Mouse (Mus musculus): ENCODE measurements at regions not wholly inside any gene's neighbourhood (a gene's known extent, or its start where the extent isn't known, plus 50 kb on each side); places are given as distances from the start of the nearest gene placed in this dataset.
A peak's percentile ranks its signal among the peaks of the same experiment; 100 is the strongest.

DNA sequence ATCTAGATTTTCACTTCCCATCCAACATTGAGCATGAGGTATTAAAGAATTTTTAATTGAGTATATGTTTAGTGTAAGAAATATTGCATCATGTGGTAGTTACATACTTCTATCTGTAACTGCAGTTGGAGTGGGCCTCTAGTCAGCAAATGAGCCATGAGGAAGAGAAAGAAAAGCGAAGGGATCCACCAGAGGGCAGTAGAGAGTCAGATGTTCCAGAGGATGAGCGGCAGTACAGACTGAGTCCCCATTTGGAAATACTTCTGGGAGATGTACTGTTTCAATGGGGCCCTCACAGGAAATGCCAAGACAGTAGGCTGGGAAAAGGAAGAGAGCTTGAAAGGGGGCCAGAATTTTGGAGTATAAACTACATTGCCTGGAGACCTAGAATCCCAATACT is 221.2 kb downstream of the Myh15 start:
- DNase-seq (ENCODE audit: low read depth, low spot score) (peak; percentile 9), ATAC-seq (peak; percentile 80)
- ChIA-PET CTCF (interaction anchor here (0.7 to 2.3 kb wide), 11 partner anchors 8 to 366 kb away, joined by 3 to 11 read pairs (median 4); no protein-coding TSS in a partner anchor), POLR2A (no interaction called here)
- no peaks in the 10 kb centered on the region for H3K27me3 ChIP-seq
- peak; percentile 79 for TF ChIP-seq CTCF (IDR thresholded peaks at IDR 0.05)
- in situ Hi-C loops (cut with MboI; ENCODE audit: low pct_unique_long_range_greater_than_20kb) = loop anchor here (5.0 to 25.0 kb wide), 3 partner anchors 44 to 1459 kb away; no protein-coding TSS in a partner anchor

DNA sequence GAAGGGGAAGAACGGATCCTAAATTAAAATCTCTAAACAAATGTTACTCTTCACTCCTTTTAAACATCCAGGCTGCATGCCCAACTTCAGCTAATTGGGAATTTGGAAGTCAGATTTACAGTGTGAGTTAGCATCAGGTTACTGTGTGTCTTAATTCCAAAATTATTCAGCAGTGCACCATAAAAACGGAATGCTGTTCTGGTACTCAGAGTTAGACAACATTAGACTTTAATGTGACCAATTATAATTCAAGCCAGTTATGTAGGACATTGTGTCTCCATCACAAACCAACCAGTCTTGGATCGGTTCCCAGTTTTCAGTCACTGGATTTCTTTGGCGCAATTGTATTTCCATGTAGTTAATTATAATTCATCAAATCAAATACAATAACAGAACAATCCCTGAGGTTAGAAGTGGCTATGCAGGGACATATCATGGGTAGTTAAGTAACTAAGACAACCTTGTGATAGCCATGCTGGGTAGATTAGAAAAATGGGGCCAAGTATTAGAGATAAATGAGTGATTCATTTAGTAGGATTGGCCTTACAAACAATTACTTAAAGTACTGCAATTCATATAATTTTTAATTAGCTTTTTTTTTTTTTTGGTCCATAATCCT is 230.9 kb downstream of the Myh15 start:
- in situ Hi-C loops (cut with MboI; ENCODE audit: low pct_unique_long_range_greater_than_20kb) = loop anchor here (25.0 kb wide), 2 partner anchors 1024 to 1449 kb away; no protein-coding TSS in a partner anchor
- ChIA-PET POLR2A (interaction anchor here (0.6 kb wide), 2 partner anchors 136 to 277 kb away, joined by 3 to 4 read pairs; no protein-coding TSS in a partner anchor), CTCF (interaction anchor here (0.7 to 1.9 kb wide), 3 partner anchors 10 to 652 kb away, joined by 3 to 11 read pairs (median 6); no protein-coding TSS in a partner anchor)
- ATAC-seq (no peak), DNase-seq (ENCODE audit: low read depth, low spot score) (peak; percentile 49)
- H3K27me3 ChIP-seq = no peaks in the 10 kb centered on the region
- TF ChIP-seq CTCF (IDR thresholded peaks at IDR 0.05) = no peak

DNA sequence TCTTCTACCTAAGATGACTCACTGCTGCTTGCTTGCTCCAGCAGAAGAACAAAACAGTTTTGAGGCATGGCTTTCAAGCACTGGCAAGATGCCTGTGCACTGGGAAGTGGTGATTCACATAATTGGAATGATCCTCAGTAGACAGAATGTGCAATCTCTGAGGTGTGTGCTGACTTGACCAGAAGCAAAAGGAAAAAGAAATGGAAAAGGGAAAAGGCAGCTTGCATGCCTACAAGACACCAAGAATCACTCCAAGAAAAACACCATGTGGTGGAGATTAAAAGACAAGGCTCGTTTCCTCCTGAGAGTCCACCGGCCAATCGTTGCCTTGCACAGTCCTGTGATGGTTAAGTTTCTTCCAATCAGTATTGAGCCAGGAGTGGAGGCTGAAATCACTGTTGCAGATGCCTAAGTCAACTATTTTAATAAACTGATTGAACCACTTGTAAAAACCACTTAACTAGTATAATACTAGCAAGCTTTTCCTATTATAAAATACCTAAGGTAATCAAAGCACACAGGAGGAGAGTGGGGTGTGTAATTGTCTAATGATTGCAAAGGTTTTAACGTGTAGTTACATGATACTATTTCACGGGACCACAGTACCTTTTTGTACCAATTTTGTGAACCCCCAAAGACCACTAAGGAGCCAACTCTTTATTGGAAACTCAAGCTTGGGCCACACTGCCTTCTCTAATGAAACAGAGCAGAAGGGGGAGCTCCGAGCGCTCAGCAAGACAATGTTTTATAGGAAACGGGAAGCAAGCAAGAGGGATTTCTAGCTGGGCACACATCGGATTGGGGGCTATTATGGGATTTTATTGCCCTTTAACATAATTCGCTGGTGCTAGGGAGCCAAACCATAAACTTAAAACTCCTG is 232.2 kb downstream of the Myh15 start:
- no peak for TF ChIP-seq CTCF (IDR thresholded peaks at IDR 0.05)
- POLR2A ChIA-PET = no interaction called here
- peak; percentile 98 for ATAC-seq
- DNase-seq (ENCODE audit: low read depth, low spot score) = peak; percentile 94
- in situ Hi-C loops (cut with MboI; ENCODE audit: low pct_unique_long_range_greater_than_20kb) = loop anchor here (25.0 kb wide), 2 partner anchors 1023 to 1448 kb away; no protein-coding TSS in a partner anchor
- CTCF ChIA-PET = interaction anchor here (0.7 to 1.9 kb wide), 2 partner anchors 34 to 653 kb away, joined by 3 to 6 read pairs; no protein-coding TSS in a partner anchor
- no peaks in the 10 kb centered on the region for H3K27me3 ChIP-seq

DNA sequence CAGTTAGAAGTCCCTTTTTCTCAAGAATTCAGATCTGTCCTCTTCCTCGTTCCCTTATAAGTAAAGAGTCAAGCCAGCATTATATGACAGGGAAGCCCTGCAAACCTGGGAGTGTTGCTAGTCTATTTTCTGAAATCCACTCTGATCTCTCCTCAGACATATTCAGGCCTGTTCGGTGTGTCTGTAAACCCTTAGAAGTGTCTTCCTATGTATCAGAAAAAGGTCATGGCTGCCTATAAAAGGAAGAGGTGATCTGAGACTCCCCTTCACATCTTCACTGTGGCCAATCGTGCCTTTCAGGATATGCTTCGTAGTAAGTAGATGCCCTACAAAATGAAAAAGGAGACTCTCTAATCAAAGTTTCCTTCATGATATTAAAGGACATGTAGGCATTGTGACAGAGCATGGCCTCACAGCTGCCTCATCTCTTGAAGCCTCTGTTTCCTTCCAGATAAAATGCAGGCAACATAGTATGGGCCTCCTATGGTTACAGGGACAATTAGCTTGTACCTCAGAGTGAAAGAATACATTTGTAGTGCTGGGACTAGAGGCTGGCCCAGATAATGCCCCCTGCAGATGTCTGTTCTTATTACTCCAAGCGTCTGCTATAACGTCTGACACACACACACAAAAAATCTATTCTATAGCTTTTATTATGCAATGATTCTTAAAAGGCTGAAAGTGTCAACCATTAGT is 246.5 kb downstream of the Myh15 start:
- no peak for TF ChIP-seq CTCF (IDR thresholded peaks at IDR 0.05)
- ChIA-PET POLR2A (interaction anchor here (0.7 kb wide), 1 partner anchor 159 kb away, joined by 4 read pairs; no protein-coding TSS in a partner anchor), CTCF (interaction anchor here (1.4 kb wide), 2 partner anchors 35 to 140 kb away, joined by 3 read pairs; no protein-coding TSS in a partner anchor)
- ATAC-seq (no peak), DNase-seq (ENCODE audit: low read depth, low spot score) (no peak)
- in situ Hi-C loops (cut with MboI; ENCODE audit: low pct_unique_long_range_greater_than_20kb) = no loop called here
- H3K27me3 ChIP-seq = no peaks in the 10 kb centered on the region

DNA sequence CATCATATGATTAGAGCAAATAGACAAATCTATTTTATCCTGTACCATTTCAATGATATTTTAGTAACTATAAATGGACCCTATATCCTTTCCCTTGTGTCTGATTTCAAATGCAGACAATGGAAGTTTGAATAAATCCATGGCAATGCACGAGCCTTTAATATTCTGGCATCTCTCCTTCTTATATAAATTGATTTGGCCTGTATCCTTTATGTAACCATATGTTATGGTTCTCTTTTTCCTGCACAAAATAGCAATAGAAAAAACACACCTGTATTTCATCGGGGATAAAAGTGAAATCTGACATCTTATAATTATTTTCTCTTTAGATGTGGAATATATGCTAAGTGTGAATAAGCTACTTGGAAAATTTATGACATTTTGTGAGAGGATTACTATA is 247.1 kb downstream of the Myh15 start:
- in situ Hi-C loops (cut with MboI; ENCODE audit: low pct_unique_long_range_greater_than_20kb) = no loop called here
- no peaks in the 10 kb centered on the region for H3K27me3 ChIP-seq
- ATAC-seq (no peak), DNase-seq (ENCODE audit: low read depth, low spot score) (no peak)
- ChIA-PET POLR2A (no interaction called here), CTCF (interaction anchor here (1.4 kb wide), 2 partner anchors 36 to 140 kb away, joined by 3 read pairs; no protein-coding TSS in a partner anchor)
- no peak for TF ChIP-seq CTCF (IDR thresholded peaks at IDR 0.05)

DNA sequence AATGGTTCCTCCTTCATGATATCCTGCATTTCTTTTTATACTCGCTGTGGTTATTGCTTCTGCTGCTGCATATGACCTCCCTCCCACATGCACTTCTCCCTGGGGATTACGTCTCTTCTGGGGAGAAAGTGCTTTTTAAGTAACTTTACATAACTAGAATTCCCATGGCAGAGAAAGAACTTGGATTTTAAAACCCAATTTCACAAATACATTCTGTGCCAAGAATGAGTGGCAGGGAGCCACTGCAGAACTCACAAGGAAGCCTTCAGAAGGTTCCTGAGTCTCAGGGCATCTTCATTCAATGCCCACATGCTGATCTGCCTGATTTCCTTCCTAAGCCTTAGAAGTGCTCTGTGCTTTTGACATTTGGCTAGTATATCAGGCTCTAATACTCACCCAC is 259.8 kb downstream of the Myh15 start:
- no peak for TF ChIP-seq CTCF (IDR thresholded peaks at IDR 0.05)
- ChIA-PET CTCF (no interaction called here), POLR2A (no interaction called here)
- in situ Hi-C loops (cut with MboI; ENCODE audit: low pct_unique_long_range_greater_than_20kb) = no loop called here
- H3K27me3 ChIP-seq = no peaks in the 10 kb centered on the region
- no peak for DNase-seq (ENCODE audit: low read depth, low spot score)
- ATAC-seq = no peak

DNA sequence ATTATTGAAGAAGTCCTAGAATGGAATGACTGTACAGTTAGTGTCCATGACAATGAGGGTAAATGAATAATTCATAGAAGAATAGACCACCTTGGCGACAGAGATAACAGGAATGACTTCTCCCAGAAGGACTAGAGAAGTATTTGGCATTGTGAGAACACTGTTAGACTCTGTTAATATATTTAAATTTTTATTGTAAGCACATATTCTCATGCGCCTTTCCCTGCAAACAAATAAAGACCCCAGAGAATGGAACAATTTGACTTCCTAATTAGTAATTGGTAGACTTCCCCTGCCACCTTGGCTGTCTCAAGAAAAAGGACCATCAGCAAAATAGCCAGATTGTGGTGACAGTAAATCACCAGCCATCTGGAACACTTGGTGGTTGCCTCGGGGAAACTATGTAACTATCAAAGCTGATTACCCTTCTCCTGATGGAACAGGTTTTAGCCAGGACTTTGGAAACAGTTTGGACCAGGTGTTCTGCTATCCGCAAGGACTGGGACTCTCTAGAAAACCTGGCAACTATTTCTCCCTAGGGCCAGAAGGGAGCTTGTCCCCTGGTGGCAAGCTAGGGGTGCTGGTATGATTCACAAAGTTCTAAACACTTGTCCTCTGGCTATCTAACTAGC is 261.9 kb downstream of the Myh15 start:
- in situ Hi-C loops (cut with MboI; ENCODE audit: low pct_unique_long_range_greater_than_20kb) = no loop called here
- ChIA-PET POLR2A (no interaction called here), CTCF (interaction anchor here (1.1 kb wide), 1 partner anchor 40 kb away, joined by 6 read pairs; no protein-coding TSS in a partner anchor)
- no peak for TF ChIP-seq CTCF (IDR thresholded peaks at IDR 0.05)
- H3K27me3 ChIP-seq = peaks cover 5% of the 10 kb centered on the region
- DNase-seq (ENCODE audit: low read depth, low spot score) (no peak), ATAC-seq (no peak)

DNA sequence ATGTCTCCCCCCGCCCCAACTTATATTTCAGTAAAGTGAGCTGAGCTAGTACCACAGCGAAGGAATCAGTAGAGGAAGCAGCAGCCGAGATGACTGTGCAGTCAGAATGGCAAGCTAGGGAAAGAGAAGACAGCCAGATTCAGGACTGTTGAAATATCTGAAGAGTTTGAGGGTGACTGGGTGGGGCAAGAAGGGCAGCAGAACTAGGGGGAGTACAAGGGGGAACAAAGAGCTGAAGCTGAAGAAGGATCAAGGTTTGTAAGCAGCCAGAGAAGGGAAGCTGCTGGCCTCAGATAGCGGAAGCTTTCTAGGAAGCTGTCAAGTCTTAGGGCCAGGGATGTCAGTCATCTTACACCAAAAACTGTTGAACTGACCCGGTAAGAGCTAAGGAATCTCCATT is 262.5 kb downstream of the Myh15 start:
- DNase-seq (ENCODE audit: low read depth, low spot score) (no peak), ATAC-seq (no peak)
- ChIA-PET POLR2A (no interaction called here), CTCF (interaction anchor here (1.1 kb wide), 1 partner anchor 41 kb away, joined by 6 read pairs; no protein-coding TSS in a partner anchor)
- peaks cover 5% of the 10 kb centered on the region for H3K27me3 ChIP-seq
- no peak for TF ChIP-seq CTCF (IDR thresholded peaks at IDR 0.05)
- in situ Hi-C loops (cut with MboI; ENCODE audit: low pct_unique_long_range_greater_than_20kb) = loop anchor here (5.0 to 10.0 kb wide), 3 partner anchors 42 to 302 kb away; no protein-coding TSS in a partner anchor

DNA sequence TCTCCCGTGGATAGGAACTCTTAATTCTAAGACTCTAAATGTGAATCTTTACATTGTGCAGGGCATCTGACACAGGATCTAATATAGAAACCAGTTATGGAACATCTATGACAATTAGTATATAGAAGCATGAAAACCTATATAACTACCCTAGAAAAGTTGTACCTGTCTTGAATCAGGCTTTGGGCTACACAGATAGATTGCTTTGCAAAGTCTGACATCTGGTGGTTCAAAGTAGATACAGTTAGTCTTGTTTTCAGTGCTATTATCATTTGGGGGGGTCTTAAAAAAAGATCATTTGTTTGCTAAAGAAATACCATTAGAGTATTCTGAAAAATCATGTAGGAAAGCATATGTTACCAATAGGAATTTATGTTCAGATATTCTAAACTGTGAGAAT is 264.7 kb downstream of the Myh15 start:
- ChIA-PET CTCF (interaction anchor here (1.0 to 2.1 kb wide), 4 partner anchors 30 to 44 kb away, joined by 3 to 11 read pairs (median 4); no protein-coding TSS in a partner anchor), POLR2A (no interaction called here)
- DNase-seq (ENCODE audit: low read depth, low spot score) (no peak), ATAC-seq (no peak)
- peaks cover 9% of the 10 kb centered on the region for H3K27me3 ChIP-seq
- peak; percentile 31 for TF ChIP-seq CTCF (IDR thresholded peaks at IDR 0.05)
- in situ Hi-C loops (cut with MboI; ENCODE audit: low pct_unique_long_range_greater_than_20kb) = loop anchor here (5.0 to 10.0 kb wide), 3 partner anchors 45 to 305 kb away; no protein-coding TSS in a partner anchor
